Mouse (Mus musculus): ENCODE data around the gene Tspan9. TPM values are rescaled to one million over a fixed set of nuclear protein-coding genes. Genes with fewer than 3 reads are reported as not detected.
A peak's percentile ranks its signal among the peaks of the same experiment; 100 is the strongest.

Tspan9 gene
- polyA plus RNA-seq, 1 experiment from 2014 or later, result 62.6 TPM

DNA sequence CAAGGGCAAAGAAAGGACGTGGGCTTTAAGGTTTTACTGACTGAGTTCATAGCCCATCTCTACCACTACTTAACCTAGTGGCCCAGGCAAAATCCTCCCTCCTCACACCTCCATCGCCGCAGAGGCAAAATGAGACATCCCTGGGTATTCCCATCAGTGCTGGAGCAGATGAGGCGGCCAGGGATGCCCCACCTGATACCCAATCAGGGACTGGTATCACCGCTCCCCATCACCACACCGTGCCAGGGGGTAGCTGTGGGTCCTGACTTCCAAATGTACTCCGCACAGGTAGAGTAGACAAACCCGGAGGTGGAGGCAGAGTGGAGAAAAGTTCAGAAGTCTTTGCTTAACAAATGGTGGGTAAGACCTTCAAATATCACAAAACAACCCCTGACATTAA is 117.4 kb downstream of the Tspan9 start:
- no peaks in the 10 kb centered on the region for H3K36me3 ChIP-seq (ENCODE audit: control insufficient read depth, insufficient read depth, low read length)
- H3K27ac ChIP-seq (ENCODE audit: low read depth, low read length), result no peak overlapping the region
- no peak overlapping the region for H3K4me3 ChIP-seq (ENCODE audit: low read length)
- ATAC-seq, result no peak
- no peak overlapping the region for H3K4me2 ChIP-seq (ENCODE audit: low read length)
- peaks cover 29% of the 10 kb centered on the region for H3K4me1 ChIP-seq (ENCODE audit: control insufficient read depth, insufficient read depth, low read depth, low read length)
- 89% methylated on average over 8 of the region's 8 CpGs for WGBS
- no peaks in the 10 kb centered on the region for H3K9me3 ChIP-seq (ENCODE audit: control insufficient read depth, low read length)
- H3K27me3 ChIP-seq (replicated peaks; ENCODE audit: control insufficient read depth, insufficient read depth, low read length), result no peaks in the 10 kb centered on the region; the same call in 1 of the 2 replicates
- no peak overlapping the region for H3K9ac ChIP-seq (ENCODE audit: low read depth, low read length)

GRCm38 (mm10) chr6:128025581-128025980 is 117.8 kb downstream of the Tspan9 start:
- 88% methylated on average over 13 of the region's 13 CpGs for WGBS
- no peak for ATAC-seq
- Histone ChIP-seq H3K4me1 (ENCODE audit: control insufficient read depth, insufficient read depth, low read depth, low read length) (peaks cover 32% of the 10 kb centered on the region), H3K9me3 (ENCODE audit: control insufficient read depth, low read length) (no peaks in the 10 kb centered on the region), H3K9ac (ENCODE audit: low read depth, low read length) (no peak overlapping the region), H3K4me2 (ENCODE audit: low read length) (no peak overlapping the region), H3K36me3 (ENCODE audit: control insufficient read depth, insufficient read depth, low read length) (no peaks in the 10 kb centered on the region), H3K4me3 (ENCODE audit: low read length) (no peak overlapping the region), H3K27ac (ENCODE audit: low read depth, low read length) (no peak overlapping the region), H3K27me3 (replicated peaks; ENCODE audit: control insufficient read depth, insufficient read depth, low read length) (no peaks in the 10 kb centered on the region; the same call in 1 of the 2 replicates)

- Histone ChIP-seq H3K4me1 (ENCODE audit: control insufficient read depth, insufficient read depth, low read depth, low read length) (peaks cover 26% of the 10 kb centered on the region), H3K4me3 (ENCODE audit: low read length) (no peak overlapping the region), H3K9ac (ENCODE audit: low read depth, low read length) (0 out of 2 replicates have a peak overlapping the region, but pooled peaks have one; percentile 11), H3K9me3 (ENCODE audit: control insufficient read depth, low read length) (no peaks in the 10 kb centered on the region), H3K4me2 (ENCODE audit: low read length) (no peak overlapping the region), H3K27me3 (replicated peaks; ENCODE audit: control insufficient read depth, insufficient read depth, low read length) (no peaks in the 10 kb centered on the region; the same call in 1 of the 2 replicates), H3K27ac (ENCODE audit: low read depth, low read length) (no peak overlapping the region; the same call in 1 of the 2 replicates), H3K36me3 (ENCODE audit: control insufficient read depth, insufficient read depth, low read length) (no peaks in the 10 kb centered on the region)
- peak; percentile 3; the same call in 1 of the 2 replicates for ATAC-seq
- WGBS, result 30% methylated on average over 6 of the region's 6 CpGs
Observed at GRCm38 (mm10) chr6:128022207-128022606, 121.2 kb downstream of the Tspan9 start.

DNA sequence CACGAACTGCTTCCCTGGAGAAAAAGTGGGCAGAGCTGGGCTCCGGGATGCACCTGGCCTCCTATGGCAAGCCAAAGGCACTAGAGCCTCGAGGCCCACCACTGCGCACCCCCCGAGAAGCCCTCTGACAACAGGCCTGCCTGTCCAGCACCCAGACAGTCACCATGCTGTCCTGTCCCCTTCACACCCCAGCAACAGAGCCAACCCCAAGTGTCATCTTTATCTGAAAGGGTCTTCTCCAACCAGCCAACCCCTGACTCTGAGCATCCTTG is 121.5 kb downstream of the Tspan9 start:
- H3K27me3 ChIP-seq (replicated peaks; ENCODE audit: control insufficient read depth, insufficient read depth, low read length), result no peaks in the 10 kb centered on the region; the same call in 1 of the 2 replicates
- 41% methylated on average over 5 of the region's 5 CpGs for WGBS
- ATAC-seq, result peak; percentile 24
- H3K4me2 ChIP-seq (ENCODE audit: low read length), result no peak overlapping the region
- no peaks in the 10 kb centered on the region for H3K9me3 ChIP-seq (ENCODE audit: control insufficient read depth, low read length)
- no peak overlapping the region; the same call in 1 of the 2 replicates for H3K27ac ChIP-seq (ENCODE audit: low read depth, low read length)
- no peaks in the 10 kb centered on the region for H3K36me3 ChIP-seq (ENCODE audit: control insufficient read depth, insufficient read depth, low read length)
- H3K9ac ChIP-seq (ENCODE audit: low read depth, low read length), result no peak overlapping the region
- peaks cover 26% of the 10 kb centered on the region for H3K4me1 ChIP-seq (ENCODE audit: control insufficient read depth, insufficient read depth, low read depth, low read length)
- no peak overlapping the region for H3K4me3 ChIP-seq (ENCODE audit: low read length)

DNA sequence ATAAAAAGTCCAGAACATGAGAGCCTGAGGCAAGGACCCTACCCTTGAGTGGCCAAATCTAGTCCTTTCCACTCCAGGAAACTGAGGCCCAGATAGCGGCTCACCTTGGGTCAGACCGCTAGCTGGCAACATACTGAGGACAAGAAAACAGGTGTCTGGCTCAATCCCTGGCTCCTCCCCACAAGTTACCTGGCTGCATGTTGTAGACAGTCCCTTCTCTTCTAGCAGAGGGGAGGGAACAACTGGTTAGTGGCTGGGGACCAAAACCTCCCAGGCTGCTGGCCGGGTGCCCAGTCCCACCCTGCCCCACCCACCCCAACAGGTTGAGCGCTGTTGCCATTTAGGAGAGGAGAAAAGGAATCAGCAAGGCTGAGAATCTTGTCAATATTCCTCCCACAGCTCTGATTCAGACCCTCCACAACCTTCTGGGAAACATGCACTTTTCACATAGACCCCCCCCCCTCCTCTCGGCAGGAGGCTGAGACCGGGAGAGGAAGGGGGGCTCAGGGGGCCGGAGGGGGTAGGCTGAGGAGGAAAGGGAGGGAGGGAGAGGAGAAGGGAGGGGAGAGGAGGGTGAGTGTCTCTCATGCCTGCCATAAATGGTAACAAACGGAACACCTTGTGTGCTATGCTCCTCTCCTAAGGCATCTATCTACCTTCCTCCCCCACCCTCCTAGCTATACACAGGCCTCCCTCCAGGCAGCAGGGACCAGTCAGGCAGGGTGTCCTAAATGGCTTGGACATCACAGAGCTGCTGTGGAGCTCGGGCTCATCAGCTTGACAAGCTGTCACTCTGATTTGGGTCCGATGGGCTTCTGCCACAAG is 122.1 kb downstream of the Tspan9 start:
- no peaks in the 10 kb centered on the region for H3K9me3 ChIP-seq (ENCODE audit: control insufficient read depth, low read length)
- H3K4me2 ChIP-seq (ENCODE audit: low read length), result no peak overlapping the region
- no peaks in the 10 kb centered on the region; the same call in 1 of the 2 replicates for H3K27me3 ChIP-seq (replicated peaks; ENCODE audit: control insufficient read depth, insufficient read depth, low read length)
- peak; percentile 50 for ATAC-seq
- H3K27ac ChIP-seq (ENCODE audit: low read depth, low read length), result peak overlapping the region; percentile 30
- H3K36me3 ChIP-seq (ENCODE audit: control insufficient read depth, insufficient read depth, low read length), result no peaks in the 10 kb centered on the region
- 33% methylated on average over 7 of the region's 10 CpGs for WGBS
- H3K4me1 ChIP-seq (ENCODE audit: control insufficient read depth, insufficient read depth, low read depth, low read length), result peaks cover 26% of the 10 kb centered on the region
- no peak overlapping the region for H3K4me3 ChIP-seq (ENCODE audit: low read length)
- no peak overlapping the region for H3K9ac ChIP-seq (ENCODE audit: low read depth, low read length)

DNA sequence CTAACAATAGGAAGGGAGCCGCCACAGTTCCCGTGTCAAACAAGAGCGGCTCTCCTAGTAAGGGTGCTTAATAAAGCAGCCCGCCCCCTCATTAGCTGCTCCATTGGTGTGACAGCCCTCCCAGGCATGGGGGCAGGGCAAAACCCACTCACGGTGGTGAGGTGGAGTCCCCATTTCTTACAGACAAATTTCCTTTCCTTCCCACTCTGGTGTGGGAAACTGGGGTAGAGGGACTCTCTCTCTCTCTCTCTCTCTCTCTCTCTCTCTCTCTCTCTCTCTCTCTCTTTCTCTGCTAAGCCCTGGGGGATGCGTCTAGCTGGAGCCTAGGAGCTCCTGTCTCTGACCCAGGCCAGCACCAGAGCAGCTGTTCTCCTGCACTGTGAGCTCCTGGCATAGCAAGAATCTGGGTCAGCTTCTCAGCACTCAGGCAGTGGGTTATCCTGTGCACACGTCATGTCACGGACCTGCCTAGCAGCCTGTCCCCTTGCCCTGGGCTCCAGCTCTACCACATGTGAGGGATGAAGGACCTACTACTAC is 122.8 kb downstream of the Tspan9 start:
- H3K36me3 ChIP-seq (ENCODE audit: control insufficient read depth, insufficient read depth, low read length), result no peaks in the 10 kb centered on the region
- no peak overlapping the region for H3K4me3 ChIP-seq (ENCODE audit: low read length)
- H3K27ac ChIP-seq (ENCODE audit: low read depth, low read length), result peak overlapping the region; percentile 30
- no peaks in the 10 kb centered on the region; the same call in 1 of the 2 replicates for H3K27me3 ChIP-seq (replicated peaks; ENCODE audit: control insufficient read depth, insufficient read depth, low read length)
- 20% methylated on average over 8 of the region's 8 CpGs for WGBS
- no peaks in the 10 kb centered on the region for H3K9me3 ChIP-seq (ENCODE audit: control insufficient read depth, low read length)
- no peak overlapping the region; the same call in 1 of the 2 replicates for H3K9ac ChIP-seq (ENCODE audit: low read depth, low read length)
- peaks cover 29% of the 10 kb centered on the region for H3K4me1 ChIP-seq (ENCODE audit: control insufficient read depth, insufficient read depth, low read depth, low read length)
- H3K4me2 ChIP-seq (ENCODE audit: low read length), result no peak overlapping the region; the same call in 1 of the 2 replicates
- peak; percentile 56 for ATAC-seq

DNA sequence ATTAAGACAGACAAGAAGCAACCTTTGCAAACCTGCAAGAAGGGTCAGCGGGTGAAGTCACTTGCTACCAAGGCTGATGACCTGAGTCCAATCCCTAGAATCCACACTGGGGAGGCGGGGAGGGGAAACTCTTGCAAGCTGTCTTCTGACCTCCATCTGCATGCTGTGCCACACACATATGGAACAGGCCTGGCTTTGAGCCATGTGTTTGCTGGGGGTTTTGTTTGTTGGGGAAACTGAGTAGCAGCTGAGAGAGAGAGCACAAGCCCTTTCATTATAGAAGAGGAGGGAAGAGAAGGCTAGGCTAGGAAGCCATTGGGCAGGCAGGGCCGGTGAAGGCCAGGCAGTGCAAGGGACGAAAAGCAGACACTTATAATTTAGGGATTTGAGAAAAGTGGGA is 123.3 kb downstream of the Tspan9 start:
- H3K27ac ChIP-seq (ENCODE audit: low read depth, low read length), result 0 out of 2 replicates have a peak overlapping the region, but pooled peaks have one; percentile 39
- no peaks in the 10 kb centered on the region for H3K36me3 ChIP-seq (ENCODE audit: control insufficient read depth, insufficient read depth, low read length)
- WGBS, result 46% methylated on average over 4 of the region's 4 CpGs
- no peak overlapping the region; the same call in 1 of the 2 replicates for H3K4me2 ChIP-seq (ENCODE audit: low read length)
- peaks cover 34% of the 10 kb centered on the region for H3K4me1 ChIP-seq (ENCODE audit: control insufficient read depth, insufficient read depth, low read depth, low read length)
- H3K4me3 ChIP-seq (ENCODE audit: low read length), result no peak overlapping the region
- ATAC-seq, result no peak
- H3K9ac ChIP-seq (ENCODE audit: low read depth, low read length), result no peak overlapping the region; the same call in 1 of the 2 replicates
- H3K9me3 ChIP-seq (ENCODE audit: control insufficient read depth, low read length), result no peaks in the 10 kb centered on the region
- no peaks in the 10 kb centered on the region; the same call in 1 of the 2 replicates for H3K27me3 ChIP-seq (replicated peaks; ENCODE audit: control insufficient read depth, insufficient read depth, low read length)

DNA sequence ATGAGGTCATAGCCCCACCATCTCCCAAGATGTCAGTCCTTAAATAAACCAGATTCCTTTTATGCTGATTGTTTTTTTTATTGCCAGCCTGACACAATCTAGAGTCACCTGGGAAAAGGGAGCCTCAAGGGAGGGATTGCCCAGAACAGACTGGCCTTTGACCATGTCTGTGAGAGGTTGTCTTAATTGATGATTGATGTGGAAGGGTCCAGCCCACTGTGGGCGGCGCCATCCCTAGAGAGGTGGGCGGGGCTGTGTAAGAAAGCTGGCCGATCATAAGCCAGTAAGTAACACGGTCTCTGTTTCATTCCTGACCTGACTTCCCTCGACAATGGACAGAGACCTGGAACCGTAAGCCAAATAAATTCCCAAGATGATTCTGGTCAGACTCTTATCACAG is 124.3 kb downstream of the Tspan9 start:
- no peak overlapping the region for H3K4me2 ChIP-seq (ENCODE audit: low read length)
- no peaks in the 10 kb centered on the region for H3K9me3 ChIP-seq (ENCODE audit: control insufficient read depth, low read length)
- no peak overlapping the region for H3K27ac ChIP-seq (ENCODE audit: low read depth, low read length)
- no peaks in the 10 kb centered on the region for H3K36me3 ChIP-seq (ENCODE audit: control insufficient read depth, insufficient read depth, low read length)
- no peak overlapping the region for H3K9ac ChIP-seq (ENCODE audit: low read depth, low read length)
- H3K4me1 ChIP-seq (ENCODE audit: control insufficient read depth, insufficient read depth, low read depth, low read length), result peaks cover 37% of the 10 kb centered on the region
- 78% methylated on average over 7 of the region's 7 CpGs for WGBS
- no peaks in the 10 kb centered on the region; the same call in 1 of the 2 replicates for H3K27me3 ChIP-seq (replicated peaks; ENCODE audit: control insufficient read depth, insufficient read depth, low read length)
- no peak for ATAC-seq
- no peak overlapping the region for H3K4me3 ChIP-seq (ENCODE audit: low read length)

- no peak overlapping the region for H3K9ac ChIP-seq (ENCODE audit: low read depth, low read length)
- no peak overlapping the region for H3K4me3 ChIP-seq (ENCODE audit: low read length)
- WGBS, result 56% methylated on average over 7 of the region's 7 CpGs
- H3K4me2 ChIP-seq (ENCODE audit: low read length), result no peak overlapping the region
- H3K27me3 ChIP-seq (replicated peaks; ENCODE audit: control insufficient read depth, insufficient read depth, low read length), result no peaks in the 10 kb centered on the region
- no peaks in the 10 kb centered on the region for H3K36me3 ChIP-seq (ENCODE audit: control insufficient read depth, insufficient read depth, low read length)
- H3K9me3 ChIP-seq (ENCODE audit: control insufficient read depth, low read length), result no peaks in the 10 kb centered on the region
- no peak for ATAC-seq
- no peak overlapping the region for H3K27ac ChIP-seq (ENCODE audit: low read depth, low read length)
- peaks cover 38% of the 10 kb centered on the region for H3K4me1 ChIP-seq (ENCODE audit: control insufficient read depth, insufficient read depth, low read depth, low read length)
Observed at GRCm38 (mm10) chr6:128015304-128015703, 128.1 kb downstream of the Tspan9 start.
